Mouse (Mus musculus): ENCODE data around the gene Idh2. TPM values are rescaled to one million over a fixed set of nuclear protein-coding genes. Genes with fewer than 3 reads are reported as not detected.

The Idh2 gene
- polyA plus RNA-seq, 1 experiment: 77.9 TPM

- 67% methylated on average over 4 of the region's 4 CpGs for WGBS
- Histone ChIP-seq H3K27ac (ENCODE audit: insufficient read depth, low read length) (no peak overlapping the region), H3K4me1 (ENCODE audit: control insufficient read depth, insufficient read depth, low read length) (peaks cover 2% of the 10 kb centered on the region; the same call in 1 of the 2 replicates), H3K27me3 (ENCODE audit: control insufficient read depth, insufficient read depth, low read length) (no peaks in the 10 kb centered on the region), H3K4me3 (replicated peaks; ENCODE audit: insufficient read depth, low read depth, low read length) (no peak overlapping the region)
- no peak for DNase-seq
- TF ChIP-seq POLR2A (IDR thresholded peaks at IDR 0.05; ENCODE audit: borderline replicate concordance, insufficient read depth, low read length): no peak
- TF ChIP-seq CTCF (IDR thresholded peaks at IDR 0.05; ENCODE audit: borderline replicate concordance, insufficient read depth, low read depth, low read length): no peak
These were observed 4.0 kb upstream of the Idh2 start for GRCm38 (mm10) chr7:80119198-80119597.

DNA sequence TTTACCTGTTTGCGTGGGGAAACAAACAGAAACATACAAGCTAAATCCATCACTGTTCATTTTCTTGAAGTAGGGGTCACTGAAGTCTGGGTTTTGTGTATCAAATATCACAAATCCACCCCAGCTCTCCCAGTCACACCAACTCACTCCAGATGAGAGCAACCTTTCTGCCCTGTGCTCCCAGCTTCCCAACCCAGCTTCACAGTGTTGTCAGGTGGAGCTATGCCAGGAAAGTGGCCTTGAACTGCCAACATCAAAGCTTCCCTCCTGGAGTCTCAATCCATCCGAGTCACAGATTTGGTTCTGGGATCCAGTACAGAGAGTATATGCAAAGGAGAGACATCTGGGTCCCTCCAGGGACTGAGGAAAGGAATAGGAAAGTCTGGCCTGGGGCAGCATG, 966 bp upstream of the Idh2 start:
- no peak for TF ChIP-seq POLR2A (IDR thresholded peaks at IDR 0.05; ENCODE audit: borderline replicate concordance, insufficient read depth, low read length)
- TF ChIP-seq CTCF (IDR thresholded peaks at IDR 0.05; ENCODE audit: borderline replicate concordance, insufficient read depth, low read depth, low read length): no peak
- WGBS: 70% methylated on average over 2 of the region's 2 CpGs
- Histone ChIP-seq H3K4me1 (ENCODE audit: control insufficient read depth, insufficient read depth, low read length) (peaks cover 8% of the 10 kb centered on the region; the same call in 1 of the 2 replicates), H3K27ac (ENCODE audit: insufficient read depth, low read length) (no peak overlapping the region), H3K27me3 (ENCODE audit: control insufficient read depth, insufficient read depth, low read length) (no peaks in the 10 kb centered on the region), H3K4me3 (replicated peaks; ENCODE audit: insufficient read depth, low read depth, low read length) (no peak overlapping the region)
- no peak for DNase-seq

DNA sequence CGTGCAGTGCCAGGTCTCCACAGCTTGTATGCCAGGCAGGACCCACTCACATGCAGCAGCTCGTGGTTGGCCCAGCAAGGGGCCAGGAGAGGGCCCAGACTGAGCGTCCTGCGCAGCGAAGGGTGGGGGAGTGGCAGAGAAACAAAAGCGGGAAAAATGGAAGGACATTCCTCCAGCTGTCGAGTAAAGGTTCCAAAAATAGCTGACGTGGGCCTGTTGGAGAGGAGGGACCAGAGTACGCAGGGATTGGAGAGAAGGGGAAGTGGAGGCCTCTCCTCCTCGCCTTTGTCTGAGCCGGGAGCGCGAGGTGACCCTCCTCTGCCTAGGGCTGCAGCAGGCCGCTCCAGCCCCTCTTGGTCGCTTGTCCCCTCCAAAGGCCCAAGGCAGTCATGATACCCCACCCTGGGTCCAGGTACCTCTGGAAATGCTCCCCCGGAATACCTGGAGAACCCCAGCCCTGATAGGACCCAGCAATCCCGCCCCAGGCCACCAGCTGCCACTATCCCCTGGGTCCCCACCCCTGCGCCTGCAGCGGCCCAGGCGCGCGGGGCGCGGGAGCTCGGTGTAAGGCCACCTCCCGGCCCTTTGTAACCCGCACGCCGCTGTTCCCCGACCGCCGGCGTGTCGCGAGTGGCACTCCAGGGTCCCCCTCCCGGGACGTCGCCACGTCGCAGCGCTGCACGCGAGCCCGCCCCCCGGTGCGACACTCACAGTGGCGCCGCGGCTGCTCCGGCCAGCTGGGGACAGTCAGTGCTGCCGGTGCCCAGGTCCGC, 555 bp downstream of the Idh2 start:
- WGBS: 2% methylated on average over 51 of the region's 52 CpGs
- Histone ChIP-seq H3K4me3 (replicated peaks; ENCODE audit: insufficient read depth, low read depth, low read length) (peak overlapping the region; percentile 61), H3K27me3 (ENCODE audit: control insufficient read depth, insufficient read depth, low read length) (no peaks in the 10 kb centered on the region), H3K4me1 (ENCODE audit: control insufficient read depth, insufficient read depth, low read length) (peaks cover 8% of the 10 kb centered on the region; the same call in 1 of the 2 replicates), H3K27ac (ENCODE audit: insufficient read depth, low read length) (peak overlapping the region; percentile 54)
- DNase-seq: peak in 1 of 2 experiments; percentile 56
- TF ChIP-seq CTCF (IDR thresholded peaks at IDR 0.05; ENCODE audit: borderline replicate concordance, insufficient read depth, low read depth, low read length) (no peak), POLR2A (IDR thresholded peaks at IDR 0.05; ENCODE audit: borderline replicate concordance, insufficient read depth, low read length) (no peak)

- WGBS: 30% methylated on average over 10 of the region's 10 CpGs
These were observed 1.2 kb downstream of the Idh2 start for GRCm38 (mm10) chr7:80113989-80114388.

GRCm38 (mm10) chr7:80111066-80112045, 3.8 kb downstream of the Idh2 start:
- TF ChIP-seq POLR2A (IDR thresholded peaks at IDR 0.05; ENCODE audit: borderline replicate concordance, insufficient read depth, low read length) (no peak), CTCF (IDR thresholded peaks at IDR 0.05; ENCODE audit: borderline replicate concordance, insufficient read depth, low read depth, low read length) (no peak)
- Histone ChIP-seq H3K27ac (ENCODE audit: insufficient read depth, low read length) (no peak overlapping the region), H3K4me3 (replicated peaks; ENCODE audit: insufficient read depth, low read depth, low read length) (no peak overlapping the region), H3K27me3 (ENCODE audit: control insufficient read depth, insufficient read depth, low read length) (no peaks in the 10 kb centered on the region), H3K4me1 (ENCODE audit: control insufficient read depth, insufficient read depth, low read length) (peaks cover 8% of the 10 kb centered on the region; the same call in 1 of the 2 replicates)
- WGBS: 55% methylated on average over 9 of the region's 9 CpGs
- DNase-seq: no peak

More at GRCm38 (mm10) chr7:80113989-80114388, 1.2 kb downstream of the Idh2 start:
- TF ChIP-seq CTCF (IDR thresholded peaks at IDR 0.05; ENCODE audit: borderline replicate concordance, insufficient read depth, low read depth, low read length) (no peak), POLR2A (IDR thresholded peaks at IDR 0.05; ENCODE audit: borderline replicate concordance, insufficient read depth, low read length) (no peak)
- Histone ChIP-seq H3K27ac (ENCODE audit: insufficient read depth, low read length) (peak overlapping the region; percentile 54), H3K27me3 (ENCODE audit: control insufficient read depth, insufficient read depth, low read length) (no peaks in the 10 kb centered on the region), H3K4me1 (ENCODE audit: control insufficient read depth, insufficient read depth, low read length) (peaks cover 8% of the 10 kb centered on the region; the same call in 1 of the 2 replicates), H3K4me3 (replicated peaks; ENCODE audit: insufficient read depth, low read depth, low read length) (peak overlapping the region; percentile 61)
- DNase-seq: no peak

GRCm38 (mm10) chr7:80106441-80106840, 8.8 kb downstream of the Idh2 start:
- no peak overlapping the region for H3K4me3 ChIP-seq (replicated peaks; ENCODE audit: insufficient read depth, low read depth, low read length)
- H3K27me3 ChIP-seq (ENCODE audit: control insufficient read depth, insufficient read depth, low read length): no peaks in the 10 kb centered on the region
- TF ChIP-seq CTCF (IDR thresholded peaks at IDR 0.05; ENCODE audit: borderline replicate concordance, insufficient read depth, low read depth, low read length) (no peak), POLR2A (IDR thresholded peaks at IDR 0.05; ENCODE audit: borderline replicate concordance, insufficient read depth, low read length) (no peak)
- H3K4me1 ChIP-seq (ENCODE audit: control insufficient read depth, insufficient read depth, low read length): peaks cover 11% of the 10 kb centered on the region
- 96% methylated on average over 1 of the region's 1 CpGs for WGBS
- DNase-seq: no peak
- no peak overlapping the region for H3K27ac ChIP-seq (ENCODE audit: insufficient read depth, low read length)

DNA sequence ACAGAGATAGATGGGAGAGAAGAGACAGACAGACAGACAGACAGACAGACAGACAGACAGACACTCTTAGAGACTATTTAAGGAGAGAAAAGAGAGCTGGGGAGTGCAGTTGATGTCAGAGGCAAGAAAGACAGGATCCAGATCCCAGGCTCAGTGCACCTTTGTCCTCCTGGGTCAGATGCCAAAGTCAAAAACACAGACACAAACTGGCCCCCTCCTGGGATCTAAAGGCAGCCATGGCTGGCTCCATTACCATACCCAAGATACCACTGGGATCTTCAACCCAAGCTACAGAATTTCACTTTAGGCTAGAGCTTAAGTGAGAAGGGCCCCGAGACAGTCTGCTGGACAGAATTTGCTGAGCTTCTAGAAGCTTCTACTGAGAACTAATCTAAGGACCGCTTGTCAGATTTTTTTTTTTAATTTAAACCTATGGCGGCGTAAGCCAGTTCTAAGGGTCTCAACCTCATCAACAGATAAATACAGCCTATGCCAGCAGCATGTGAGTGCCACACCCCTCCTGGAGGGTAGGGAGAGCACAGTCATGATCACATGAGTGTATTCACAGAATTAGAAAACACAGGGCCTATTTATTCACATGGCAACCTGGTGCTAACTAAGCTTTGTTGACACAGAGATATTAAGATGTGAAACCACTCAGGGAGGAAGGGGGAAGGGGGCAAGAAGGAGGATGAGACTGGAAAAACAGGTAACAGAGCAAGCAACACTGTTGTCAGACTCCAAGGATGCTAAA, 9.4 kb downstream of the Idh2 start:
- Histone ChIP-seq H3K27ac (ENCODE audit: insufficient read depth, low read length) (no peak overlapping the region), H3K4me3 (replicated peaks; ENCODE audit: insufficient read depth, low read depth, low read length) (no peak overlapping the region), H3K27me3 (ENCODE audit: control insufficient read depth, insufficient read depth, low read length) (no peaks in the 10 kb centered on the region), H3K4me1 (ENCODE audit: control insufficient read depth, insufficient read depth, low read length) (peaks cover 11% of the 10 kb centered on the region)
- DNase-seq: no peak
- TF ChIP-seq POLR2A (IDR thresholded peaks at IDR 0.05; ENCODE audit: borderline replicate concordance, insufficient read depth, low read length): no peak
- no peak for TF ChIP-seq CTCF (IDR thresholded peaks at IDR 0.05; ENCODE audit: borderline replicate concordance, insufficient read depth, low read depth, low read length)
- WGBS: 94% methylated on average over 4 of the region's 4 CpGs

All from cerebellum, adult 2 months (tissue).